Comparison of ENCODE assay signal across 20 mouse cellular contexts in the genomic region with DNA sequence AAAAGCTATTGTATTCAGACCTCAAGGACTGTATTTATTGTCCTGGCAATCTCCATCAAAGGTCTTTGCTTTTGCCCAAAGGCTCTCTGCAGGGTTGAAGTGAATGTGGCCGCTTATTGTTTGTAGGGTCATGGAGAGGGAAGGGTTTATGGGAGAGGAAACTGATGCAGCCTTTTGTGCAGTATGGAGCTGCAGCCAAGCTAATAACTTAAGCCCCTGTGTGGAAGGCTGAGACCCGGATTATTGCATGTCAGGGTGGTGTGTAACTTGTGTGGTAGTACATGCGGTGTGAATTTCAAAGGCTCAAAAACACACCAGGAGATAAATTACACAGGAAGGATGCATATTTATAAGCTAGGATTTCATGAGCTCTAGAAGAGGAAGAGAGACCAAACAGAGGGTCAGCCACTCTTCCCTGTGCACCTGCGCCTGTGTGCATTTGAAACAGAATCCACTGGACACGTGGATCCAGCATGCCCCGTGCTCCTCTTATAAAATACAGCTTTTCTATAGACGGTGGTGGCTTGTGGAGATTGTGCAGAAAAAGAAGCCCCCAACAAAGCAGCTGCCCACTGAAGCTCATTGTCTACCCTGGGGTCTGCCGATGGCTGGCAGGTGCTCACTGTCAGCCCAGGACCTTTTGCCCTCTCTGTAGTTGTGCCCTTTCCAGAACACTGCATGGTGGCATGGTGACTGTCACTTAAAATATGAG. TPM values are rescaled to one million over a fixed set of nuclear protein-coding genes. Genes with fewer than 3 reads are reported as not detected.
A peak's percentile ranks its signal among the peaks of the same experiment; 100 is the strongest.
DNase-seq lines count a peak whose midpoint lies in the region; ATAC-seq lines count a peak whose summit lies in the region.
"Had no signal": no experiment of that assay in that cellular context is flagged by ENCODE, and none has a peak within 500 bp of the region (broad histone marks: within the 10 kb centered on the region; RNA-seq: fewer than 3 reads in every experiment).

No protein-coding gene starts in this region.

- H3K27me3 ChIP-seq in neural tube, embryonic 11.5 days (ENCODE audit: control insufficient read depth, insufficient read depth, low read length) = no peaks in the 10 kb centered on the region
- no peaks in the 10 kb centered on the region for H3K27me3 ChIP-seq in midbrain, embryonic 11.5 days (ENCODE audit: control insufficient read depth, insufficient read depth, low read length)
- H3K27me3 ChIP-seq in intestine, embryonic 16.5 days (replicated peaks; ENCODE audit: control insufficient read depth, insufficient read depth, low read length) = no peaks in the 10 kb centered on the region
- H3K27me3 ChIP-seq: CH12.LX; heart, embryonic 12.5 days; liver, embryonic 15.5 days had no signal

- no peaks in the 10 kb centered on the region for H3K9me3 ChIP-seq in neural tube, embryonic 11.5 days (ENCODE audit: control insufficient read depth, low read length)
- no peaks in the 10 kb centered on the region for H3K9me3 ChIP-seq in midbrain, embryonic 11.5 days (ENCODE audit: control insufficient read depth, low read length)
- no peaks in the 10 kb centered on the region for H3K9me3 ChIP-seq in intestine, embryonic 16.5 days (ENCODE audit: control insufficient read depth, low read length)
- H3K9me3 ChIP-seq: heart, embryonic 12.5 days; liver, embryonic 15.5 days had no signal

- peak; percentile 37 for DNase-seq in embryo, embryonic 10.5 days (ENCODE audit: low spot score)
- DNase-seq in embryo, embryonic 11 days = no peak
- no peak for DNase-seq in neural tube, embryonic 11.5 days (ENCODE audit: low spot score)
- no peak for DNase-seq in neural tube, embryonic 10.5 days (ENCODE audit: extremely low spot score, low spot score)
- DNase-seq in midbrain, embryonic 11.5 days (ENCODE audit: low spot score, missing footprints) = peak; percentile 83
- DNase-seq in ovary, adult 18-20 months (ENCODE audit: low spot score) = no peak
- no peak for DNase-seq in heart, postnatal 4 days
- DNase-seq: cerebellum, adult 8-10 months; gastrocnemius, postnatal 10 days; kidney, postnatal 14 days; left cerebral cortex, postnatal 4 days; lung, postnatal 36 days; thymus, postnatal 25 days had no signal

- WGBS in neural tube, embryonic 11.5 days = 28% methylated on average over 8 of the region's 8 CpGs
- 45% methylated on average over 8 of the region's 8 CpGs for WGBS in midbrain, embryonic 11.5 days
- WGBS in intestine, embryonic 16.5 days = 62% methylated on average over 8 of the region's 8 CpGs

- no peak overlapping the region for H3K4me3 ChIP-seq in neural tube, embryonic 11.5 days (ENCODE audit: low read depth, low read length)
- no peak overlapping the region for H3K4me3 ChIP-seq in midbrain, embryonic 11.5 days (ENCODE audit: low read depth, low read length)
- no peak overlapping the region for H3K4me3 ChIP-seq in intestine, embryonic 16.5 days (ENCODE audit: low read length)
- H3K4me3 ChIP-seq: heart, embryonic 12.5 days; liver, embryonic 15.5 days had no signal

- ATAC-seq in neural tube, embryonic 11.5 days (ENCODE audit: insufficient read depth, low FRiP score, low TSS enrichment) = peak; percentile 84
- peak; percentile 78 for ATAC-seq in midbrain, embryonic 11.5 days (ENCODE audit: low FRiP score)
- ATAC-seq in intestine, embryonic 16.5 days = no peak

- no peak overlapping the region for H3K9ac ChIP-seq in neural tube, embryonic 11.5 days (ENCODE audit: low read length)
- H3K9ac ChIP-seq in midbrain, embryonic 11.5 days (ENCODE audit: low read length) = no peak overlapping the region
- H3K9ac ChIP-seq in intestine, embryonic 16.5 days (ENCODE audit: low read depth, low read length) = no peak overlapping the region
- H3K9ac ChIP-seq: heart, embryonic 12.5 days; liver, embryonic 15.5 days had no signal

- no peaks in the 10 kb centered on the region for H3K36me3 ChIP-seq in neural tube, embryonic 11.5 days (ENCODE audit: control insufficient read depth, insufficient read depth, low read length)
- no peaks in the 10 kb centered on the region for H3K36me3 ChIP-seq in midbrain, embryonic 11.5 days (ENCODE audit: control insufficient read depth, insufficient read depth, low read length)
- no peaks in the 10 kb centered on the region for H3K36me3 ChIP-seq in intestine, embryonic 16.5 days (ENCODE audit: control insufficient read depth, insufficient read depth, low read length)
- H3K36me3 ChIP-seq: liver, embryonic 15.5 days had no signal

- H3K4me2 ChIP-seq in neural tube, embryonic 11.5 days (ENCODE audit: low read depth) = no peak overlapping the region
- no peak overlapping the region for H3K4me2 ChIP-seq in midbrain, embryonic 11.5 days
- no peak overlapping the region for H3K4me2 ChIP-seq in intestine, embryonic 16.5 days (ENCODE audit: low read depth, low read length)
- H3K4me2 ChIP-seq: heart, embryonic 12.5 days; liver, embryonic 15.5 days had no signal

- H3K4me1 ChIP-seq in neural tube, embryonic 11.5 days (ENCODE audit: control insufficient read depth, insufficient read depth, low read length) = peaks cover 20% of the 10 kb centered on the region
- peaks cover 9% of the 10 kb centered on the region for H3K4me1 ChIP-seq in midbrain, embryonic 11.5 days (ENCODE audit: control insufficient read depth, insufficient read depth, low read length)
- H3K4me1 ChIP-seq in intestine, embryonic 16.5 days (ENCODE audit: control insufficient read depth, insufficient read depth, low read length) = no peaks in the 10 kb centered on the region

- peak overlapping the region; percentile 65 for H3K27ac ChIP-seq in neural tube, embryonic 11.5 days (ENCODE audit: low read depth, low read length)
- peak overlapping the region; percentile 40; the same call in 1 of the 2 replicates for H3K27ac ChIP-seq in midbrain, embryonic 11.5 days (ENCODE audit: low read depth, low read length)
- no peak overlapping the region for H3K27ac ChIP-seq in intestine, embryonic 16.5 days (ENCODE audit: low read length)
- H3K27ac ChIP-seq: liver, embryonic 15.5 days had no signal

RNA-seq across cellular contexts. Expression of a gene that starts 18.3 kb away (rescaled TPM):
- polyA plus RNA-seq in neural tube, embryonic 11.5 days (2014; fragmentation: Nextera tagmentation; extraction: Ambion mirVana) = 15.2 and 17.2 TPM in 2 replicates
- 13.7 and 13.8 TPM in 2 replicates for polyA plus RNA-seq in midbrain, embryonic 11.5 days (2014; fragmentation: Nextera tagmentation; extraction: Ambion mirVana)
- 10 to 100 TPM; 92.8 to 94.2 TPM for total RNA-seq in heart, postnatal 4 days (2021)
- 16.2 and 19.6 TPM in 2 replicates for polyA plus RNA-seq in intestine, embryonic 16.5 days (2015; fragmentation: Nextera tagmentation; extraction: Ambion mirVana)

RNA-seq across cellular contexts. Expression of a gene that starts 36.4 kb away (rescaled TPM):
- not detected in 2 replicates for polyA plus RNA-seq in neural tube, embryonic 11.5 days (2014; fragmentation: Nextera tagmentation; extraction: Ambion mirVana)
- polyA plus RNA-seq in midbrain, embryonic 11.5 days (2014; fragmentation: Nextera tagmentation; extraction: Ambion mirVana) = not detected in 2 replicates
- not detected for total RNA-seq in heart, postnatal 4 days (2021)
- not detected in 2 replicates for polyA plus RNA-seq in intestine, embryonic 16.5 days (2015; fragmentation: Nextera tagmentation; extraction: Ambion mirVana)
- total RNA-seq: CH12.LX; gastrocnemius, postnatal 10 days; hematopoietic stem cell, adult 5-6 weeks; layer of hippocampus, postnatal 10 days; left cerebral cortex, postnatal 4 days had no signal
- polyA plus RNA-seq: heart, embryonic 12.5 days; liver, embryonic 15.5 days; stomach, embryonic 14.5 days had no signal

Comparison
In these comparisons a context has a peak if more than half of its experiments do, and no peak if none do; other contexts are left out.
1. DNase-seq: peak in embryo, embryonic 10.5 days (single experiment) and midbrain, embryonic 11.5 days (single experiment); none in embryo, embryonic 11 days (single experiment), neural tube, embryonic 11.5 days (single experiment), neural tube, embryonic 10.5 days (single experiment), ovary, adult 18-20 months (single experiment) and heart, postnatal 4 days (single experiment).